Comparison of ENCODE assay signal across 14 mouse cellular contexts in the genomic region with DNA sequence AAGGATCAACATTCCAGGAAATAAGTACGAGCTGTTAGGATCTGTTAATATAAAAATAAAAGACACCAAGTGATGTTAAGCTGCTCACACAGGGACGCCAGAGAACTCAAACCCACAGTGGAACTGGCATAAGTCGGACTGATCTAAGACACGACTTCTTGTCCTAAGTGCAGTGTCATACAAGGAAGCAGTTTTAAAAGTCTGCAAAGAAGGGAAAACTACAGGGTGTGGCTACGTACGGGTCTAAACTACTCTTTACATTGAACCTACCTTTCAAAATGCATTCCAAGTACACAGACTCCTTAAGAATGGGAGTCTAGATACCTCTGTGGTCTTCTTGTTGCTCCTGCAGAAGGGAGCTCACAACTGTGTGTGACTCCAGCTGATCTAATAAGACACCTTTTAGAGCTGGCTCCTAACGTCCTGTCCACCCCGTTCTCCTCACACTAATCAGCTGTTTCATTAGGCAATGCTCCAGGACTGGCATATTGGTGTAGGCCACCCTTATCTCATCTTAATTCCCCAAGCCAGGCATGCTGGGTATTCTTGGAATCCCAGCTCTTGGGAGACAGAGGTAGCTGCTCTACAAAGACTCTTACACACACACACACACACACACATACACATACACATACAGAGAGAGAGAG.
"Had no signal": no experiment of that assay in that cellular context is flagged by ENCODE, and none has a peak within 500 bp of the region (broad histone marks: within the 10 kb centered on the region; RNA-seq: fewer than 3 reads in every experiment).

No protein-coding gene starts in this region.

- H3K9ac ChIP-seq: limb, embryonic 12.5 days; liver, embryonic 13.5 days; liver, postnatal 0 days; midbrain, embryonic 12.5 days; neural tube, embryonic 13.5 days had no signal

- H3K4me1 ChIP-seq: limb, embryonic 12.5 days; liver, embryonic 13.5 days had no signal

- H3K27ac ChIP-seq: layer of hippocampus, adult 2 months; limb, embryonic 12.5 days; liver, embryonic 13.5 days; midbrain, embryonic 12.5 days; neural tube, embryonic 13.5 days had no signal

- H3K9me3 ChIP-seq: limb, embryonic 12.5 days; liver, embryonic 13.5 days; midbrain, embryonic 12.5 days; neural tube, embryonic 13.5 days had no signal

- DNase-seq: kidney, adult 8-10 months; kidney, postnatal 36 days; liver; liver, embryonic 13.5 days; liver, postnatal 0 days; lung, postnatal 10 days; right cerebral cortex, adult 18-20 months; right cerebral cortex, postnatal 25 days; thymus, adult 18-20 months had no signal

- ATAC-seq: liver, postnatal 0 days; midbrain, embryonic 16.5 days had no signal

- H3K4me2 ChIP-seq: limb, embryonic 12.5 days; liver, embryonic 13.5 days; midbrain, embryonic 12.5 days; neural tube, embryonic 13.5 days had no signal

- H3K4me3 ChIP-seq: layer of hippocampus, adult 2 months; limb, embryonic 12.5 days; liver, embryonic 13.5 days; midbrain, embryonic 12.5 days; neural tube, embryonic 13.5 days had no signal

- H3K27me3 ChIP-seq: limb, embryonic 12.5 days; liver, embryonic 13.5 days; midbrain, embryonic 12.5 days; neural tube, embryonic 13.5 days had no signal

- H3K36me3 ChIP-seq: limb, embryonic 12.5 days; liver, embryonic 13.5 days; midbrain, embryonic 12.5 days; neural tube, embryonic 13.5 days had no signal
